Mouse (Mus musculus) c-Kit-positive CD71-negative TER-119-negative erythroid progenitor cells, embryonic 14.5 days (primary cell): ENCODE results near the gene Nop2.

Experiments
- DNase-seq: peaks from one replicate; pipeline ENCODE4 v3.0.0-alpha.2; 2013; ENCODE audit warnings: low read depth

The Nop2 gene

DNA sequence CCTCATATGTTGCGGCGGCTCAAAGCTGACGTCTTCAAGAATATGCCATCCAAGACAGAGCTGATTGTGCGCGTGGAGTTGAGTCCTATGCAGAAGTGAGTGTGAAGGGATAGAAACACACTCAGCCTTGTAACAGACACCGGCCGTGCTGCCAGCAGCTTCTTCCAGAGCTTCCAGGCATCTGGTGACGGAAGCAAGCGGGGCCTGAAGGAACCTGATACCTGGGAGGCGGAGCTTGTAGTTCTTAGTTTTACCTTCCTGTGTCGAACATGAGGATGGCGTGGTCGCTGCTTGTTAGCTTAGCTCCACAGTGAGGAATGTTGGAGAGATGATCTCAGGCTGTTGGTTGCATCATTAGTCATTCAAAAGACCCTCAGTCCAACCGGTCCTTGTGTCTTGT, 22.3 kb upstream of the Nop2 start:
- DNase-seq, result no peak

DNA sequence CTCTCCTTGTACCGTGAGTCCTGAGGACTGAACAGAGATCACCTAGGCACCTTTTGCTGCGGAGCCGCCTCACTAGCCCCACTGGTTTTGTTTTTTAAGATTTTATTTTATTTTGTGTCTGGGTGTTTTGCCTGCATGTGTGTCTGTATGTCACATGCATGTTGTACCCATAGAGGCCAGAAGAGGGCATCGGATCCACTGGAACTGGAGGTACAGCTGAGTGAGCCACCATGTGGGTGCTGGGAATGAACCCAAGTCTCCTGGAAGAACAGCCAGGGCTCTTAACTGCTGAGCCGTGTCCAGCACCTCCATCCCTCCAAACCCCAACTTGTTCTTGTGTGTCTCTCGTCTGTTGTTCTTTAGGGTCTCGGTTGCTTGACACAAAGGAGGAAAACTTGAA, 20.8 kb upstream of the Nop2 start:
- DNase-seq, result no peak

DNA sequence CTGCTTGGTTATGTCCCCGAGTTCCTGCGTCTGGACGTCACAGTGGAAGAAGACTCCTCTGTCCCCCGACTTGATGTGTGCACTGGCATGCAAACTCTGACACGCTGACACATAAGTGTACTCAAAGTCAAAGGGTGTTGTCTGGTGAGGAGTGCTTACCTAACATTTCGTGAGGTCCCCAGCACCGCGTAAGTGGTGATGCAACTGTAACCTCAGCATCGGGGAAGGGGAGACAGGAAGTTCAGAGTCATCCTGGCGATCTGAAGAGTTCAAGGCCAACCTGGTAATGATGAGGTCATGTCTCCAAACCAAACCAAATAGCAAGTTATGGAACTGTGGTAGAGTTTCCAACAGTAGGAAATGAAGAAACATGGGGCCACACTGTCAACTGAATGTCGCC, 19.2 kb upstream of the Nop2 start:
- DNase-seq, result no peak

DNA sequence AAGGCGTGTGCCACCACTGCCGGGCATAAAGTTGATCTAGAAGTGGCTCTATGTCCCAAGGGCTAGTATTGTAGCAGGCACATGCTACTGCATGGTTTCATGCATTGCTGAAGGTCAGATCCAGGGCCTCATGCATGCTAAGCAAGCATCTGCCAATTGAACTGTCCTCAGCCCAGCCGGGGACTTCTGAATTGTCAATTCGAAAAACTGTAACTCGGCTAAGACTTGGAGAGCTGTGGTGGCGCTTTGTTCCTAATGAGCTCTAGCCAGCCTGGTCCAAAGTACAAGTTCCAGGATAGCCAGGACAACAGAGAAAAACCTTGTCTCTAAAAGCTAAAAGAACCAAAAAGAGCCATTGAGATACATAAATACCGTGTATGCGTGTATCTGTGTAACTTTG, 12.3 kb upstream of the Nop2 start:
- no peak for DNase-seq

DNA sequence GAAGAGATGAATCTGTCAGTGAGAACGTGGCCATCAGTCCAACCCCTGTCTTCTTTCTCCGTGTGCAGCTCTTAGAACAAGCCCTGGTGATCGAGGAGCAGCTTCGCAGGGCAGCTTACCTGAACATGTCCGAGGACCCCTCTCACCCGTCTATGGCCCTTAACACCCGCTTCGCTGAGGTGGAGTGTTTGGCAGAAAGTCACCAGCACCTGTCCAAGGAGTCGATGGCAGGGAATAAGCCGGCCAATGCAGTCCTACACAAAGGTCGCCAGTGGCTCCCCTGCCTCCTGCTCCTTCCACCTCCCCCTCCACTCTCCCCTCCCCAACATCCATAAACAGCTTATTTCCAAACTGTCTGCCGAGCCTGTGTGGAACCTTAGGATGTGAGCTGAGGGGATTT, 3.0 kb upstream of the Nop2 start:
- DNase-seq, result no peak

DNA sequence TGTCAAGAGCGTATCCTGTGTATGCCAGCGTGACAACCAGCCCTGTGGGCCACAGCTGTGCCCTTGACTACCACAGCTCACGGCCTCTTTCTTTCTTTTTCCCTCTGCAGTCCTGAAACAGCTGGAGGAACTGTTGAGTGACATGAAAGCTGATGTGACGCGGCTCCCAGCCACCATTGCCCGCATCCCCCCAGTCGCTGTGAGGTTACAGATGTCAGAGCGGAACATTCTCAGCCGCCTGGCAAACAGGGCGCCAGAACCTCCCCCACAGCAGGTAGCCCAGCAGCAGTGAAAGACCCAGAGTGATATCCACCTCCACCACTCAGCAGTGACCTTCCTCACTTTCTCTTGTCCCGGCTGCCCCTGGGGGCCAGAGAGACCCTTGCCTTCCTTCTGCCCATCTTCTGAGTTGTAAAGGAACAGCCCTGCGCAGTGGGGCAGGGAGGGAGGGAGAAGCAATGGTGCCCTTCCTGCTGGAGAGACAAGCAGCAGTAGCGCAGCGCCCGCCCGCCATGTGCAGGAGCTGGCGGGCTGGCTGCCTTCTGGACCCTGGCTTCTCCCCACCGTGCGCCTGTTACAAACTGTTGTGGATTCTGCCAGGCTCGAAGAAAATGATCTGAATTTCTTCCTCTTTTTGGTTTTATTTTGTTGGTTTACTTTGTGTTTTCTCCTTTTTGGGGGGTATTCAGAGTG, 1.9 kb upstream of the Nop2 start:
- DNase-seq, result no peak

DNA sequence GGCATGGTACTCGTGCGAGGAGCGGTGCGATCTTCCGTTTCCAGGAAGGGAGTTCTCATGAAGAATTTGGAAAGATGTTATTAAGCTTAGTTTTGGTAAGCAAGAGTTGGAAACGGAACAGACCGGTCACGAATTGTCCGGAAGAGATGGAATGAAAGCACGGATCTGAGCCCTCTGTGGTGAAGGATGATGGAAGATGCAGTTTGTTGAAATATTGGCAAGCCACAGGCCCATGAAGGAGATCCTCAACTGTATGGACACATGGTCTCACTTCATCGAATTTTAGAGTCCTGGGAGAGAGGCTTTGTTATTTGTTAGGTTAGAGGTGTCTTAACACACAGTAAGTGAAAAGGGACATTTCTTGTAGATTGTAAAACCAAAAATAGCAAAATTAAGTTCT, 761 bp downstream of the Nop2 start:
- no peak for DNase-seq

DNA sequence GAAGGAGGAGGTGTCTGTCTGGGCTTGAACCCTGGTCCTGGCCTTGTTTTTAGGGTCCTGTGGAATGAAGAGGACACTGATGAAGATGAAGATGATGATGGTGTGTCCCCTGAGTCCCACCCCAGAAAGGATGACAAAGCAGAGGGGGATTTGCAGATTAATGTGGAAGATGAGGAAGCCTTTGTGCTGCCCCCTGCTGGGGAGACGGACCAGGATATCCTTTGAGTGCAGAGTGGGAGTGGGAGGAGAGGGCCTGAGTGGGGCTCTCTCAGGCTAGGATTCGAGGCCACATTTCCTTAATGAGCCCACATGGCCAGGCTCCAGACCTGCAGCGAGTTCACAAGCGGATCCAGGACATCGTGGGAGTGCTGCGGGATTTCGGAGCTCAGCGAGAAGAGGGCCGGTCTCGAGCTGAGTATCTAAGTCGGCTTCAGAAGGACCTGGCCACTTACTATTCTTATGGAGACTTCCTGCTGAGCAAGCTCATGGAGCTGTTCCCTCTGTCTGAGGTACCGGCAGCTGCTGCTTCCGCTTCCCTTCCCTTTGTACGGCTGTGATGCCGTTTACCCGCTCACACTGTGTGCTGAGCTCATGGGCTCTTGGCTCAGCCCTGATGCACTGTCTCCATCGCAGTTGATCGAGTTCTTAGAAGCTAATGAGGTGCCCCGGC, 5.4 kb downstream of the Nop2 start:
- DNase-seq, result no peak

DNA sequence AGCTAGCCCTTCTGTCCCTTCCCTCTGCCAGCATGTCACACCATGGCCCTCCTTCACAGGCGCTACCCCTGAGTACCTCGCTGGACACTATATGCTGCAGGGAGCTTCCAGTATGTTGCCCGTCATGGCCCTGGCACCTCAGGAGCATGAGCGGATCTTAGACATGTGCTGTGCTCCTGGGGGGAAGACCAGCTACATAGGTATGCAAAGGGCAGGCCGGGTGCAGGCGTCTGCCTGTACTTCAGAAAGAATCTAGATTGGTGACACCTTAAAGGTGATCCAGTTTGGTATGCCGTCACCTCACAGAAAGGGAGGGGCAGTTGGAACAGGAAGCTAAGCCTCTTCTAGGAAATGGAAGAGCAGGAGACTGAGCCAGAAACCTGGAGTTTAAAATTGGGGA, 8.0 kb downstream of the Nop2 start:
- DNase-seq, result no peak

DNA sequence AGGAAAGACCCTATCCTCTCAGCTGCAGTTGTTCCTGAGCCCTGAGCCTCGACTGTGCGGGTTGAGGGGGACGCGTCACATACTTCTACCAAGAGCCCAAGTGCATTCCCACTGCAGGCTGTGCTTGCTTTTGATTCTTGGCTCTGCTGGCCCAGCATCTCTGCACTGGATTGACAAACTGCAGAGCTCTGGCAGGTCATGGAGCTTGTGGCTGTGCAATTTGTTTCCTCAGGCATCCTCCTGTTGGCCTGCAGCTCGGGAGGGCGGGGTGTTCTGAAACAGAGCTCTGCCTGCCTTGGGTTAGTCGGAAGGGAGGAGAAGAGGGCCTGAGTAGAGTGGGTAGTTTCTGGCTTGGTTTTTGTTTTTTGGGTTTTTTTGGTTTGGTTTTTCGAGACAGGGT, 10.7 kb downstream of the Nop2 start:
- DNase-seq, result no peak

DNA sequence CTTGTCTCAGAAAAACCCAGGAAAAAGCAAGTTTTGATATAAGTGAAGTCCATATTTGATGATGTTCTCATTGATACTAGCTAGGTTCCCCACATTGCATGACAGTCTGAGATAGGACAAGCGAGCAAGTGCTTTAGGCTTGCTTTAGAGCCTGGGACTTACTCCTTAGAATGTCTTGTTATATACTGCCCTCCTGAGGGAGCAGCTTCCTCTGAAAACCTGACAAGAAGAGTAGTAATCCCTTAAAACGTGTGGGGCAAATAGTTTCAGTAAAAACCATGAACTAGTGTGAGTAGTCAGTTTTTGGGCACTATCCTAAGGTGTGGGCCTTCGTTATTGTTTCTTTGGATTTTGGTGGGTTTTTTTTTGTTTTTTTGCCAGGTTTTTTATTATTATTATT, 11.4 kb downstream of the Nop2 start:
- DNase-seq, result no peak

DNA sequence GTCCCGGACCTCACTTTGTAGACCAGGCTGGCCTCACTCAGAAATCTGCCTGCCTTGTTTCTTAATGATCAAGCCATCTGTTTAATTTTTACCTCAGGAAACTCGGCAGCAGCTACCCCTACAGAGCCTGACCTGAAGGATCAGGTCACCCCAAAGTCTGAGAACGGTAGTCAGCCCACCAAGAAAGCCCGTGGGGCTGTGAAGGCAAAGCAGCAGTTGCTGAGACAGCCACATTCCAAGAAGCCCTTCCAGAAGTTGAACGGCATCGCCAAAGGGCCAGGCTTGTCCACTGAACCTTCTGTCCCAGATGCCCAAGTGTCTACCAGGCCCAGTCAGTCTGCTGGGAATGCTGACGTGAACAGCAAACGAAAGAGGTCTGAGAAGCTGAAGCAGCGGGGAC, 12.2 kb downstream of the Nop2 start:
- no peak for DNase-seq

DNA sequence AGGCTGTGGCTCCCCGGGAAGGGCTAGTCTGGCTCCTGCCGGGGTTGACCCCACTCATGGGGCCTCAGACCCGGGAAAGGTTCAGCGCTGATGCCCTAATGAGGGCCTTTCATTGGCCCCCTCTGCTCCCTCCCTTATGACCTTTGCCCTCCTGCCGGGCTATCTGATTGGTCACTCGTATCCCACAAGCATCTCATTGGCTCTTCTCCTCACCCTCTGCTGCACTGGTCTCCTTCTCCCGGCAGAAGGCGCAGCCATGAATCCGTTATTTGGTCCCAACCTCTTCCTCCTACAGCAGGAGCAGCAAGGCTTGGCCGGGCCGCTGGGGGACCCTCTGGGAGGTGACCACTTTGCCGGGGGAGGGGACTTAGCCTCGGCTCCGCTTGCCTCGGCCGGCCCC, 13.3 kb downstream of the Nop2 start, which contains the start of gene Iffo1:
Iffo1 (plus strand) TSS at position 241 of the 400 bp plus-strand sequence.
- DNase-seq, result peak; percentile 74

DNA sequence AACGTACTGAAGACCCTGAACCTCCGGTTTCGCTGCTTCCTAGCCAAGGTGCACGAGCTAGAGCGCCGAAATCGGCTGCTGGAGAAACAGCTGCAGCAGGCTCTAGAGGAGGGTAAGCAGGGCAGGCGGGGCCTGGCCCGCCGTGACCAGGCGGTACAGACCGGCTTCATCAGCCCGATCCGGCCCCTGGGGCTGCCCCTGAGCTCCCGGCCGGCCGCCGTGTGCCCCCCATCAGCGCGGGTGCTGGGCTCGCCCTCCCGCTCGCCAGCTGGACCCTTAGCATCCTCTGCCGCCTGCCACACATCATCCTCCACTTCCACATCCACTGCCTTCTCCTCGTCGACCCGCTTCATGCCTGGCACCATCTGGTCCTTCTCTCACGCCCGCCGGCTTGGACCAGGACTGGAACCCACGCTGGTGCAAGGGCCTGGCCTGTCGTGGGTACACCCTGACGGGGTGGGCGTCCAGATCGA, 13.8 kb downstream of the Nop2 start:
- no peak for DNase-seq

DNA sequence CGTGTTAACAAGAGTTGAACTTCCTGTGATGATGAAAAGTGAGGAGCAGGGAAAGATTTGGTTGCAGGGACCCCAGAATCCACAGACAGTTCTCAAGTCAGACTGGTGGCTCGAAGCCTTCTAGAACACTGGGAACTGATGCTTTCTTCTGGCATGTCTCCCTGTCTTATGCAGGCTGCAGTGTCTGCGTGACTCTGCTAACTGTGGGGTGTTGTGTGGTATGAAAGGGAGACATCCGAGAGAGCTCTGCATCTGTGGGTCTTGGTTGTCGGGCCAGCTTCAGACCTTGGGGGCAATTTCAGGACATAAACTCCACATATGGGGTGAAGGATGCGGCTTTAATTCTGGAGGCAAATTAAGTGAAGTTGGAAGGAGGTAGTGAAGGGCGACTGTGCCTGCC, 14.4 kb downstream of the Nop2 start:
- no peak for DNase-seq

DNA sequence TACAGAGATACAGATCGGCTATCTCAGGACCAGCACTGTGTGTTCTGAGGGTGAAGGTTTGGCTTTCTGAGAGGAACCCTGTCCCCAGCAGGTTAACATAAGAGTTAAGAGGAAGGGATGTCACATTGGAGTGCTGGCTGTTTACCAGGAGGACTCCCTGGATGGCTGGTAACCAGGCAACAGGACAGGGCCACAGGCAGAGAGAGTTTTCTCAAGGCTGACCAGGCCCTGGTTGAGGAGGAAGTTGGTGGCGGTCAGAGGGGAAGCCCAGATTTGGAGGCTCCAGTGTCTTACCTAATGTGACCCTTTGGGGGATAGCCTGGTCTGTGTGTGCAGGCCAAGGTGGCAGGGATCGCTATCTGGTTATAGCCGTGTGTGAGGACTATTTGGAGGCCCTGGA, 15.1 kb downstream of the Nop2 start:
- no peak for DNase-seq

DNA sequence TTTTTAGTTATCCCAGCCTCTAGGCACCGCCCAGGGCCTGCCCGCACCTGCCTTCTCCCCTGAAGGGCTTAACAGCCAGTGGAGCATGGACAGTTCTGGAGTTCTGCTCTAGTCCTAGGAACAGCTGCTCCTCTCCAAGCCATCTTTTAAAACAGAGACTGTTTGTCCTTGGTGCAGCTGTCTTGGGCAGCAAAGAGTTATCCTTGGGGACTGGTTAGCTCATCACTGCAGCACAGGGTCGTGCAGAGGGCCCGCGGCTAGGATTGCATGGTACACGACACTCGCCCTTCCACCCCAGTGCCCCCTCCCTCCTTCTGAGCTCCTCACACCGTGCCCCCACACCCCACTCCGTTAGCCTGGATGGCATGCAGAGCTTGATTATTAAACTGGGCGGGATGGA, 15.6 kb downstream of the Nop2 start:
- no peak for DNase-seq

DNA sequence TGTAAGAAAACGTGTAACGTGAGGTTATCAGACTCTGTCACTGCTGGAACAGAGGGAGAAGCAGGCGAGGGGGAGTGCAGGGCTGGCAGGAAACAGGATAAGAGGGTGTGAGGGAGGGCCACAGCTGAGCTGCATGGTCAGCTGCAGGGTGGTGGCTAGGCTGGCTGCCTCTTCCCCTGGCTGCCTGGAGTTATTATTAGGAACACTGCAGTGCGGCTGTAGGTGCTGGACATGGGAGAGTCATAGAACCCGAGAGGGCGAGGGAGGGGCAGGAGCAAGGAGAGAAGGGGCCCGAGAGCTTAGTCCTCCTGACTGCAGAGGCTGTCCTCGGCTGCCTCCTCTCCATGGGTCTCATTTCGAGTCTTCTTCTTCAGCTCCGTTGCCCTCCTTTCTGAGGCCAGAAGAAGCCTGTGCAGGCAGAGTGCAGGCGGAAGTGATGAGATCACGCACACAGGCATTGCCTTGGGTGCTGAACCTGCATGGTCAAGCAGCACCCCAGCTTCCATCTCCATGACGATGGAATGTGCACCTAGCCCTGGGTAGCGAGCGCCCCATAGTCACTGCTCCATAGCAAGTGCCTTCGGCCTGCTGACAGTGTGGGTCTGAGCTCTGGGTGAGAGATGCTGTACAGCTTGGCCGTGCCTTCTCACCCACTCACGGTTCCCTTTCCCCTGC, 16.7 kb downstream of the Nop2 start:
- DNase-seq, result no peak

DNA sequence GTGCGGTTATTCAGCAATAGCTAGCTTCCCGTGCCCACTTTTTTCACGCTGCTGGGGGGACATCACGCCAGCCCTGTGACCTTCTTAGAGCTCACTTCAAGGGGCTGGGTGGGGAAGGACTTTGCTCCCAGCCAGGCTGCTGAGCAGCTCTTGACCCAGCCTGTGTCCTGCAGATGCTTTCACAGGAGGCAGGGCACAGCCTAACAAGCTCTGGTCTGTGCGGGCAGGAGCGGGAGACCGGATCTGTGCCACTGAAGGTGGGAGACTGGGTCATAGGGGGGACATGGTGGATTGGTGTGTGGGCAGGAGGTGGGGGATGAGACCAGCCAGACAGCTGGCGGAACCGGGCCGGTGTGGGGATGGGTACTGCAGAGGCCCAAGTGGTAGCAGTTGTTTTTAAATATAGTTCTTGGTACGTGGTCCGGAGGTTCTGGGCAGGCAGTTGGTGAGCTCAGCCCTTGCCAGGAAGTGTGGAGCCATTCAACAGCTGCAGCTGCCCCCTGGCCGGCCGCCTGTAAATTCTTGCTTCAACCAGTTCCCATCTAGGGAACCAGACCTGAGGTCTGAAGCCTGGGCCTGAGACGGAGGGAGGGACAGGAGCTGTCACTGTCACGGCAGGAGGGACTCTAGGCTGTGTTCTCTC, 17.3 kb downstream of the Nop2 start:
- DNase-seq, result no peak

DNA sequence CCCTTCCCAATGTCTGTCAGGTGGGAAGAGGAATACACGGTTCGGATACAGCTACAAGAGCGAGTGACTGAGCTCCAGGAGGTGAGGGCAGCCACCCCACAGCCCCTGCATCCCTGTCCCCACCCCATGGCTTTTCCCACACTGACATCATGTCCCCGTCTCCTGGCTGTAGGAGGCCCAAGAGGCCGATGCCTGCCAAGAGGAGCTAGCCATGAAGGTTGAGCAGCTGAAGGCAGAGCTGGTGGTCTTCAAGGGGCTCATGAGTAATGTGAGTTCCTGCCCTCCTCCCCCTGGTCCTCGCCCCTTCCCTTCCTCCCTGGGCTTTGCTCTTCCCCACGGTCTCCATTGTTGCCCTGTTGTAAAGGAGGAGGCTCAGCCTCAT, 17.9 kb downstream of the Nop2 start:
- DNase-seq, result no peak

DNA sequence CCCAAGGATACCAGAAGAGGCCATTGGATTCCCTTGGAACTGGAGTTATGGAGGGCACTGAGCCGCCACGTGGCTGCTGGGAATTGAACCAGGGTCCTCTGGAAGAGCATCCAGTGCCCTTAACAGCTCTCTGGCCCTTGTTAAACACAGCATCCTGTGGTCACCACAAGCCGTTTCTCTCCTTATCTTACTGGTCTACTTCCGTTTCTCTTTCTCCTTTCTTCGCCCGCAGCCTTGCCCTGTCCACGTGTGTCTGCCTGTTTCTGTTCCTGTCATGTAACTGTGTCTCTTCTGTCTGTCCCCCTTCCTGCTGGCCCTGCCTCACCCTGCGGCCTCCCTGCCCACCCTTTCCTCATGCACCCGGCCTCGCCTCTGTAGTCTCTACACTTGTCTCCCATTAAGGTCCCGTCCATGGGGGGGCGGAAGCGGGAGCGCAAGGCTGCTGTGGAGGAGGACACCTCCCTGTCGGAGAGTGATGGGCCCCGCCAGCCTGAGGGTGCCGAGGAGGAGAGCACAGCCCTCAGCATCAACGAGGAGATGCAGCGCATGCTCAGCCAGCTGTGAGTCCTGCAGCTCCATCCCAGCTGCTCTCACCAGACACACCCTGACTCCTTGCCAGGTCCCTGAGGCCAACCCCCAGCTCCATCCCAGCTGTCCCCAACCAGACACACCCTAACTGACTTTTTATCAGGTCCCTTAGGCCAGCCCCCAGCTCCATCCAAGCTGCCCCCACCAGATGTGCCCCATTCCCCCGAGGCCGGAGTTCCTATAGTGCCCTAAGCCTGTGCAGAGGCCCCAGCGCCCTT, 20.7 kb downstream of the Nop2 start:
- no peak for DNase-seq

DNA sequence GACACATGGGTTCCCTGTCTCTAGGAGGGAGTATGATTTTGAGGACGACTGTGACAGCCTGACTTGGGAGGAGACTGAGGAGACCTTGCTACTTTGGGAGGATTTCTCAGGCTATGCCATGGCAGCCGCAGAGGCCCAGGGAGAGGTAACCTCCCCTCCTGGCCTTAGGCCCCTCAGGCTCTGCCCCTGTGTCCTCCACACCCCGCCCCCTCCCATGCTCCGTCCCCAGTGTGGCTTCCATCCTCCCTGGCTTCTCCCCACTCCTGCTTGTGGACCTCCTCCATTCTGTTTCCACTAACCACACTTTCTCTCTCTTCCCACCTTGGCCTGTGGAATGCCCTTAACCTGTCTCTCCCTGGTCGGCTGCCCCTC, 21.3 kb downstream of the Nop2 start:
- no peak for DNase-seq
